Mouse (Mus musculus): ENCODE results near the gene Gm20696. TPM values are rescaled to one million over a fixed set of nuclear protein-coding genes. Genes with fewer than 3 reads are reported as not detected.
A peak's percentile ranks its signal among the peaks of the same experiment; 100 is the strongest.

Gm20696 gene
- total RNA-seq, 2 experiments from 2014 or later, result 9.0 to 9.2 TPM

GRCm38 (mm10) chr6:99383846-99384472 lies 282.6 kb downstream of the Gm20696 start:
- no peak for TF ChIP-seq CTCF (IDR thresholded peaks at IDR 0.05)
- Histone ChIP-seq H3K27ac (no peak overlapping the region), H3K4me3 (no peak overlapping the region)
- no peak for DNase-seq (ENCODE audit: extremely low spot score in 1 of 2, low spot score in 2 of 2)
- intact Hi-C loops (cut with DNase I), result no loop called here

GRCm38 (mm10) chr6:99380146-99380545 lies 286.5 kb downstream of the Gm20696 start:
- Histone ChIP-seq H3K4me3 (no peak overlapping the region), H3K27ac (no peak overlapping the region)
- intact Hi-C loops (cut with DNase I), result no loop called here
- no peak for DNase-seq (ENCODE audit: extremely low spot score in 1 of 2, low spot score in 2 of 2)
- TF ChIP-seq CTCF (IDR thresholded peaks at IDR 0.05), result no peak

GRCm38 (mm10) chr6:99378997-99379710 lies 287.4 kb downstream of the Gm20696 start:
- no peak for DNase-seq (ENCODE audit: extremely low spot score in 1 of 2, low spot score in 2 of 2)
- H3K4me3 ChIP-seq, result no peak overlapping the region
- TF ChIP-seq CTCF (IDR thresholded peaks at IDR 0.05), result no peak
- H3K27ac ChIP-seq, result no peak overlapping the region
- intact Hi-C loops (cut with DNase I), result loop anchor here (5.0 kb wide), 2 partner anchors 82 to 143 kb away; partner anchors contain the start of gene Foxp1

GRCm38 (mm10) chr6:99377716-99378115 lies 288.9 kb downstream of the Gm20696 start:
- Histone ChIP-seq H3K4me3 (no peak overlapping the region), H3K27ac (peak overlapping the region; percentile 25; the same call in 1 of the 2 replicates)
- intact Hi-C loops (cut with DNase I), result loop anchor here (5.0 kb wide), 2 partner anchors 80 to 145 kb away; partner anchors contain the start of gene Foxp1
- TF ChIP-seq CTCF (IDR thresholded peaks at IDR 0.05), result no peak
- no peak for DNase-seq (ENCODE audit: extremely low spot score in 1 of 2, low spot score in 2 of 2)

- no peak for TF ChIP-seq CTCF (IDR thresholded peaks at IDR 0.05)
- intact Hi-C loops (cut with DNase I), result loop anchor here (5.0 kb wide), 2 partner anchors 80 to 145 kb away; partner anchors contain the start of gene Foxp1
- DNase-seq (ENCODE audit: extremely low spot score in 1 of 2, low spot score in 2 of 2), result no peak
- peak overlapping the region; percentile 25; the same call in 1 of the 2 replicates for H3K27ac ChIP-seq
- no peak overlapping the region for H3K4me3 ChIP-seq
Measured at GRCm38 (mm10) chr6:99377131-99377530, 289.5 kb downstream of the Gm20696 start.

GRCm38 (mm10) chr6:99376721-99377120 lies 289.9 kb downstream of the Gm20696 start:
- H3K4me3 ChIP-seq, result no peak overlapping the region

GRCm38 (mm10) chr6:99375865-99376264 lies 290.7 kb downstream of the Gm20696 start:
- no peak for TF ChIP-seq CTCF (IDR thresholded peaks at IDR 0.05)
- Histone ChIP-seq H3K27ac (peak overlapping the region; percentile 25; the same call in 1 of the 2 replicates), H3K4me3 (no peak overlapping the region)
- intact Hi-C loops (cut with DNase I), result loop anchor here (5.0 kb wide), 2 partner anchors 79 to 146 kb away; partner anchors contain the start of gene Foxp1
- DNase-seq (ENCODE audit: extremely low spot score in 1 of 2, low spot score in 2 of 2), result peak in 1 of 2 experiments; percentile 34

More at GRCm38 (mm10) chr6:99376721-99377120, 289.9 kb downstream of the Gm20696 start:
- H3K27ac ChIP-seq, result peak overlapping the region; percentile 25; the same call in 1 of the 2 replicates
- DNase-seq (ENCODE audit: extremely low spot score in 1 of 2, low spot score in 2 of 2), result no peak
- no peak for TF ChIP-seq CTCF (IDR thresholded peaks at IDR 0.05)
- intact Hi-C loops (cut with DNase I), result loop anchor here (5.0 kb wide), 2 partner anchors 79 to 146 kb away; partner anchors contain the start of gene Foxp1

GRCm38 (mm10) chr6:99375376-99375775 lies 291.2 kb downstream of the Gm20696 start:
- no peak for TF ChIP-seq CTCF (IDR thresholded peaks at IDR 0.05)
- no peak overlapping the region for H3K4me3 ChIP-seq
- no peak for DNase-seq (ENCODE audit: extremely low spot score in 1 of 2, low spot score in 2 of 2)
- H3K27ac ChIP-seq, result no peak overlapping the region
- intact Hi-C loops (cut with DNase I), result loop anchor here (5.0 kb wide), 2 partner anchors 78 to 147 kb away; partner anchors contain the start of gene Foxp1

GRCm38 (mm10) chr6:99374448-99375271 lies 291.9 kb downstream of the Gm20696 start:
- intact Hi-C loops (cut with DNase I), result loop anchor here (5.0 kb wide), 2 partner anchors 77 to 148 kb away; partner anchors contain the start of gene Foxp1
- no peak for TF ChIP-seq CTCF (IDR thresholded peaks at IDR 0.05)
- H3K4me3 ChIP-seq, result no peak overlapping the region

GRCm38 (mm10) chr6:99372427-99372826 lies 294.2 kb downstream of the Gm20696 start:
- no peak overlapping the region for H3K27ac ChIP-seq
- intact Hi-C loops (cut with DNase I), result no loop called here
- no peak for DNase-seq (ENCODE audit: extremely low spot score in 1 of 2, low spot score in 2 of 2)
- no peak overlapping the region for H3K4me3 ChIP-seq
- TF ChIP-seq CTCF (IDR thresholded peaks at IDR 0.05), result no peak

More at GRCm38 (mm10) chr6:99374448-99375271, 291.9 kb downstream of the Gm20696 start:
- no peak for DNase-seq (ENCODE audit: extremely low spot score in 1 of 2, low spot score in 2 of 2)
- no peak overlapping the region for H3K27ac ChIP-seq

GRCm38 (mm10) chr6:99372016-99372415 lies 294.6 kb downstream of the Gm20696 start:
- intact Hi-C loops (cut with DNase I), result no loop called here
- Histone ChIP-seq H3K27ac (no peak overlapping the region), H3K4me3 (no peak overlapping the region)
- TF ChIP-seq CTCF (IDR thresholded peaks at IDR 0.05), result no peak
- no peak for DNase-seq (ENCODE audit: extremely low spot score in 1 of 2, low spot score in 2 of 2)

All from left cerebral cortex, adult 2 months (tissue).